Mouse (Mus musculus): ENCODE data around the gene Atf1.

- no peak for TF ChIP-seq CTCF (IDR thresholded peaks at IDR 0.05; ENCODE audit: control insufficient read depth, insufficient read depth, insufficient replicate concordance, low read depth, low read length)
- TF ChIP-seq POLR2A (IDR thresholded peaks at IDR 0.05; ENCODE audit: control insufficient read depth, low read depth, low read length): no peak
Measured at GRCm38 (mm10) chr15:100245951-100246350, 18.3 kb downstream of the Atf1 start.
